Mouse (Mus musculus) limb, embryonic 14.5 days (tissue): ENCODE results near the gene Xxylt1. TPM values are rescaled to one million over a fixed set of nuclear protein-coding genes. Genes with fewer than 3 reads are reported as not detected.

Source experiments
- ATAC-seq: fragments of 200-750 bp; cut with Nextera tagmentation; 2 replicates; pipeline ENCODE4 v1.8.0; 2017; ENCODE audit warnings: low read depth, moderate number of reproducible peaks, moderate TSS enrichment; ENCODE audit not compliant: low FRiP score
- DNase-seq: peaks from one replicate; pipeline ENCODE4 v3.0.0-alpha.2; 2015; ENCODE audit warnings: low spot score
- H3K27ac ChIP-seq: fragments of 300-500 bp; sonication (generic); replicated peaks from 2 replicates; pipeline ENCODE4 v1.5.1; 2014; ENCODE audit warnings: low read depth, mild to moderate bottlenecking, low read length, moderate library complexity, mixed read lengths
- H3K27me3 ChIP-seq: fragments of 300-500 bp; sonication (generic); 2 replicates; pipeline ENCODE4 v1.6.1; 2014; ENCODE audit warnings: low read length, mixed read lengths; ENCODE audit not compliant: control insufficient read depth, insufficient read depth
- H3K36me3 ChIP-seq: fragments of 300-500 bp; sonication (generic); 2 replicates; pipeline ENCODE4 v1.6.1; 2014; ENCODE audit warnings: mild to moderate bottlenecking, low read length, moderate library complexity, mixed read lengths; ENCODE audit not compliant: control insufficient read depth, insufficient read depth
- H3K4me1 ChIP-seq: fragments of 300-500 bp; sonication (generic); 2 replicates; pipeline ENCODE4 v1.6.1; 2014; ENCODE audit warnings: antibody characterized with exemption, low read length, mixed read lengths; ENCODE audit not compliant: control insufficient read depth, insufficient read depth
- H3K4me2 ChIP-seq: fragments of 300-500 bp; sonication (generic); replicated peaks from 2 replicates; pipeline ENCODE4 v1.6.1; 2014; ENCODE audit warnings: low read depth, mild to moderate bottlenecking, low read length, moderate library complexity; ENCODE audit not compliant: severe bottlenecking
- H3K4me3 ChIP-seq: fragments of 300-500 bp; sonication (generic); replicated peaks from 2 replicates; pipeline ENCODE4 v1.5.1; 2014; ENCODE audit warnings: low read length
- H3K9ac ChIP-seq: fragments of 300-500 bp; sonication (generic); 2 replicates; pipeline ENCODE4 v1.6.1; 2014; ENCODE audit warnings: mild to moderate bottlenecking, low read depth, low read length, moderate library complexity; ENCODE audit not compliant: severe bottlenecking
- H3K9me3 ChIP-seq: fragments of 300-500 bp; sonication (generic); 2 replicates; pipeline ENCODE4 v1.6.1; 2016; ENCODE audit warnings: low read length; ENCODE audit not compliant: control insufficient read depth
- POLR2A ChIP-seq: fragments of 200-500 bp; IDR thresholded peaks from 2 replicates; pipeline ENCODE4 v1.8.0; 2012; ENCODE audit warnings: inconsistent platforms, mild to moderate bottlenecking, moderate library complexity, borderline replicate concordance; ENCODE audit not compliant: insufficient read depth, insufficient read length; ENCODE audit errors: extremely low read depth
- WGBS: fragments of 180-500 bp; shearing (Covaris S2); extraction: QIAGEN DNeasy Blood & Tissue Kit; methylation state at CpG from one replicate; pipeline ENCODE4 v1.1.7; 2014; 5-methylcytosine and 5-hydroxymethylcytosine counted together
- polyA plus RNA-seq, 2 experiments: library from polyadenylated mRNA; depleted of rRNA in 1 of 2; stranded (reverse) in 1 of 2; unstranded in 1 of 2; fragments of >200 nt; fragmentation: Nextera tagmentation in 1 of 2; extraction: Ambion mirVana in 1 of 2; gene quantifications; 2 replicates each; pipeline versions ENCODE4 v1.2.1 to v1.2.3; 2012 to 2014

The Xxylt1 gene
- polyA plus RNA-seq, 2 experiments, result 20.0 to 23.8 TPM

DNA sequence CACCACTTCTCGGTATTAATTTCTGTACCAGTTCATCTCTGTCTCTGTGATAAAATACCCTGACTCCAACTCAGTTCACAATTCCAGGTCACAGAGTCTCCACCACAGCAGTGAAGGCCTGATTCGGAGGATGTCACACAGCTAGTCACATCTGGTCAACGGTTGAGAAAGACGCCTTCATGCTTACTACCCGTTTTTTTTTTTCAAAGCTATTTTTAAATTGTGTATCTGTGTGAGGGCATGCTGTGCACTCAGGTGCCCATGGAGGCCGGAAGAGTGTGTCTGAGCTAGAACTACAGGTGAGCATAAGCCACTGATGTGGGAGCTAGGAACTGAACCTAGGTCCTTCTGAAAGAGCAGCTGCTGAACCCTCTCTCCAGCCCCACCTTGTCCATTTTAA is 16.4 kb downstream of the Xxylt1 start:
- WGBS, result 86% methylated on average over 6 of the region's 6 CpGs
- Histone ChIP-seq H3K4me3 (no peak overlapping the region), H3K27me3 (no peaks in the 10 kb centered on the region), H3K4me1 (no peaks in the 10 kb centered on the region; the same call in none of the 2 replicates), H3K4me2 (no peak overlapping the region), H3K36me3 (no peaks in the 10 kb centered on the region), H3K9me3 (no peaks in the 10 kb centered on the region), H3K27ac (no peak overlapping the region), H3K9ac (no peak overlapping the region)
- DNase-seq (no peak), ATAC-seq (no peak)
- TF ChIP-seq POLR2A, result no peak

DNA sequence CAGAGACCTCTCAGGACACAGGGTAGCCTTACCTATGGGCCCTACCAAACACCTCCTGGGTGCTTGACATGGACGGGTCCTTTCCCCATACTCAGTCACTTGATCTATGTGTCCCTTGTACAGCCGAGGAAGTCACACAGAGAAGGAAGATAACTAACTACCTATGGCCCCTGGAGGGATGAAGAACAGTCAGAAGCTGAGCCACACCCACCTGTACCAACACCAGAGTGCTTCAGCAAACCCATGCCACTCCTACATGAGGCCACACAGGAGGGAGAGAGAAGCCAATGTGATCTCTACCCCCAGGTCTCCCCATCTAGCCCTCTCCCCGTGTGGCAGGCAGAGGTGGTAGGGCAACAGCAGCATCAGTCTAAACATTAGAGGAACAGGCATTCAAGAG is 18.3 kb downstream of the Xxylt1 start:
- Histone ChIP-seq H3K27ac (no peak overlapping the region), H3K4me1 (peaks cover 4% of the 10 kb centered on the region; the same call in 1 of the 2 replicates), H3K4me3 (no peak overlapping the region), H3K9me3 (no peaks in the 10 kb centered on the region), H3K27me3 (no peaks in the 10 kb centered on the region), H3K36me3 (no peaks in the 10 kb centered on the region), H3K4me2 (no peak overlapping the region), H3K9ac (no peak overlapping the region)
- no peak for ATAC-seq
- no peak for DNase-seq
- TF ChIP-seq POLR2A, result no peak
- WGBS, result 75% methylated on average over 3 of the region's 3 CpGs

DNA sequence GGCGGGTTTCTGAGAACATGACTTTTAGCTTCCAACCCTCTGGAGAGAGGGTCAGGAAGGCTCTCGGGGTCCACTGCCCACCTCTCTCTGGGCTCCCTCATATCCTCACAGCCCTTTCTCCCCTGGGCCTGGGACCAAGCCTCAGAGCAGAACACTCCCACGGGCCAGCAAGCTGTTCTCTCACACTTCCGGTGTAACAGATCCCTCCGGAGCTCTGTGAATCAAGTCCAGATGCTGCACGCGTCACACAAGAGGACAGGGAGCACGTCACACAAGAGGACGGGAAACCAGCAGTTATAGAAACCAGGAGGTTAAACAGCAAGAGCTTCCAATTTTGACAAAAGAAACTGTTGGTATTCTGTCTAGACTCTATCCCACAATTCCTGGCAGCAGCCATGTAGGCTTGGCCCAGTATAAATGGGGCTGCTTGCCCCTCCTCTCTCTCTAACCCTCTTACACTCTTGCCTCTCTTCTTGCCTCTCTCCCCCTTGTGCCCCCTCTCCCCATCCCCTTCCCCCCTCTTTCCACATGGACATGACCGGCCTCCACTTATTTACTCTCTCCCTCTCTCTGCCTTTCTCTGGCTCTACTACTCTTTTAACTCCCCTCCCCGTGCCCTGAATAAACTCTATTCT is 19.9 kb downstream of the Xxylt1 start:
- Histone ChIP-seq H3K4me1 (peaks cover 4% of the 10 kb centered on the region; the same call in 1 of the 2 replicates), H3K9ac (no peak overlapping the region)
- ATAC-seq, result no peak; the same call in 1 of the 2 replicates

DNA sequence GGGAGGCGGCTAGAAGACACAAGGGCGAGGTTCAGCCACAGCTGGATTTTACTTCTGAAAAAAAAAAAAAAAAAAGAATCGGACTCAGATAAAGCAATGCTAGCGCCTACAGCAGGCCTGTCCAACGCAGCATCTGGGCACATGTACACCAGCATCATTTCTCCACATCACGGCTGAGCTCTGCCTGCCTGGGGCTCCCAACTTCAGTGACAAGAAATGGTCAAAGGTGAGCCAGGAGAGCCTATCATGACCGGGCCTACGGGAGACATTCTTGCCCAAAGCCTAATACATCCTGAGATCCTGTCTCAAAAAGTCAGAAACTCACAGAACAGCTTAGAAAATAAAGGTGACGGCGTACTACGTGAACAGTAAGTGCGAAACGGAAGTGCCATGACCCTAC is 20.5 kb downstream of the Xxylt1 start:
- Histone ChIP-seq H3K9ac (no peak overlapping the region), H3K36me3 (no peaks in the 10 kb centered on the region), H3K4me2 (no peak overlapping the region), H3K9me3 (no peaks in the 10 kb centered on the region), H3K4me1 (peaks cover 4% of the 10 kb centered on the region; the same call in 1 of the 2 replicates), H3K4me3 (no peak overlapping the region), H3K27ac (no peak overlapping the region), H3K27me3 (no peaks in the 10 kb centered on the region)
- 90% methylated on average over 13 of the region's 13 CpGs for WGBS
- DNase-seq, result no peak
- ATAC-seq, result no peak
- TF ChIP-seq POLR2A, result no peak

More for the DNA sequence above, 19.9 kb downstream of the Xxylt1 start:
- no peak overlapping the region for H3K4me2 ChIP-seq
- no peak for TF ChIP-seq POLR2A
- H3K4me3 ChIP-seq, result no peak overlapping the region
- WGBS, result 35% methylated on average over 11 of the region's 11 CpGs
- no peaks in the 10 kb centered on the region for H3K36me3 ChIP-seq
- DNase-seq, result no peak
- no peaks in the 10 kb centered on the region for H3K9me3 ChIP-seq
- H3K27me3 ChIP-seq, result no peaks in the 10 kb centered on the region
- H3K27ac ChIP-seq, result 0 out of 2 replicates have a peak overlapping the region, but pooled peaks have one; percentile 46

DNA sequence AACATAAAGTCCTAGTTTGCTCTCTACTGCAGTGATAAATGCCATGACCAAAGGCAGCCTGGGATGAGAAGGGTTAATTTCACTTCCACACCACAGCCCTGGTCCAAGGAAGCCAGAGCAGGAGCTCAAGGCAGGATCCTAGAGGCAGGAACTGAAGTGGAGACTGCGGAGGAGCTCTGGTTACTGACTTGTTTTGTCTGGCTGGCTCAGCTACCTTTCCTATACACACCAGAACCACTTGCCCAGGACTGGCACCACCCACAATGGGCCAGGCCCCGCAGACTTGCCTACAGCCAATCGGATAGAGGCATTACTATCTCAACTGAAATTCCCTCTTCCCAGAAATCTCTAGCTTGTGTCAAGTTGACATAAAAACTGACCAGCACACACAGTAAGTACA is 21.0 kb downstream of the Xxylt1 start:
- Histone ChIP-seq H3K4me1 (peaks cover 4% of the 10 kb centered on the region; the same call in 1 of the 2 replicates), H3K4me3 (no peak overlapping the region), H3K9ac (no peak overlapping the region), H3K27ac (no peak overlapping the region), H3K36me3 (no peaks in the 10 kb centered on the region), H3K27me3 (no peaks in the 10 kb centered on the region), H3K9me3 (no peaks in the 10 kb centered on the region), H3K4me2 (no peak overlapping the region)
- no peak for DNase-seq
- 87% methylated on average over 3 of the region's 3 CpGs for WGBS
- ATAC-seq, result no peak
- no peak for TF ChIP-seq POLR2A
